Mouse (Mus musculus) embryonic facial prominence, embryonic 10.5 days (tissue): ENCODE measurements around the gene Slamf9. TPM values are rescaled to one million over a fixed set of nuclear protein-coding genes. Genes with fewer than 3 reads are reported as not detected.

ENCODE experiments used
- DNase-seq: peaks from one replicate; pipeline ENCODE4 v3.0.0-alpha.2; 2017; ENCODE audit warnings: low spot score
- H3K27ac ChIP-seq: fragments of 300-500 bp; sonication (generic); replicated peaks from 2 replicates; pipeline ENCODE4 v1.5.1; 2016; ENCODE audit warnings: mild to moderate bottlenecking
- H3K27me3 ChIP-seq: fragments of 300-500 bp; sonication (generic); replicated peaks from 2 replicates; pipeline ENCODE4 v1.6.1; 2016; ENCODE audit warnings: low read depth, mild to moderate bottlenecking; ENCODE audit not compliant: poor library complexity, severe bottlenecking
- H3K36me3 ChIP-seq: fragments of 300-500 bp; sonication (generic); replicated peaks from 2 replicates; pipeline ENCODE4 v1.6.1; 2016; ENCODE audit warnings: mild to moderate bottlenecking, moderate library complexity
- H3K4me1 ChIP-seq: fragments of 300-500 bp; sonication (generic); 2 replicates; pipeline ENCODE4 v1.6.1; 2016
- H3K4me3 ChIP-seq: fragments of 300-500 bp; sonication (generic); 2 replicates; pipeline ENCODE4 v1.5.1; 2016; ENCODE audit warnings: mild to moderate bottlenecking, moderate library complexity
- H3K9me3 ChIP-seq: fragments of 300-500 bp; sonication (generic); 2 replicates; pipeline ENCODE4 v1.6.1; 2016; ENCODE audit warnings: mild to moderate bottlenecking
- WGBS: fragments of 180-500 bp; shearing (Covaris S2); methylation state at CpG from one replicate; pipeline ENCODE4 v1.1.7; 2016; 5-methylcytosine and 5-hydroxymethylcytosine counted together
- polyA plus RNA-seq: library from polyadenylated mRNA; unstranded; fragments of >200 nt; fragmentation: Nextera tagmentation; extraction: Ambion mirVana; gene quantifications from 2 replicates; pipeline ENCODE4 v1.2.1, GENCODE M21; 2016

Gene Slamf9
- polyA plus RNA-seq, 1 experiment from 2014 or later = not detected

GRCm38 (mm10) chr1:172525027-172525764 lies 50.0 kb downstream of the Slamf9 start:
- Histone ChIP-seq H3K36me3 (no peaks in the 10 kb centered on the region), H3K4me3 (no peak overlapping the region), H3K9me3 (no peaks in the 10 kb centered on the region), H3K27me3 (peaks cover 38% of the 10 kb centered on the region), H3K27ac (peak overlapping the region; percentile 4; the same call in 1 of the 2 replicates), H3K4me1 (peaks cover 36% of the 10 kb centered on the region)
- peak; percentile 43 for DNase-seq
- WGBS = 45% methylated on average over 15 of the region's 15 CpGs

GRCm38 (mm10) chr1:172525971-172526370 lies 50.8 kb downstream of the Slamf9 start:
- peaks cover 46% of the 10 kb centered on the region for H3K27me3 ChIP-seq
- peak overlapping the region; percentile 4; the same call in 1 of the 2 replicates for H3K27ac ChIP-seq
- no peaks in the 10 kb centered on the region for H3K9me3 ChIP-seq
- no peak for DNase-seq
- H3K36me3 ChIP-seq = no peaks in the 10 kb centered on the region
- 65% methylated on average over 7 of the region's 7 CpGs for whole genome bisulfite sequencing
- H3K4me1 ChIP-seq = peaks cover 37% of the 10 kb centered on the region
- no peak overlapping the region for H3K4me3 ChIP-seq

- no peak for DNase-seq
- H3K36me3 ChIP-seq = no peaks in the 10 kb centered on the region
- WGBS = 76% methylated on average over 23 of the region's 23 CpGs
- H3K27ac ChIP-seq = no peak overlapping the region
- H3K4me3 ChIP-seq = no peak overlapping the region
- peaks cover 47% of the 10 kb centered on the region for H3K27me3 ChIP-seq
- no peaks in the 10 kb centered on the region for H3K9me3 ChIP-seq
- H3K4me1 ChIP-seq = peaks cover 37% of the 10 kb centered on the region
These were observed 51.4 kb downstream of the Slamf9 start for GRCm38 (mm10) chr1:172526380-172527081.

- 89% methylated on average over 10 of the region's 10 CpGs for WGBS
- Histone ChIP-seq H3K9me3 (no peaks in the 10 kb centered on the region), H3K4me3 (no peak overlapping the region), H3K27ac (no peak overlapping the region), H3K36me3 (no peaks in the 10 kb centered on the region), H3K27me3 (peaks cover 54% of the 10 kb centered on the region), H3K4me1 (peaks cover 43% of the 10 kb centered on the region)
- DNase-seq = no peak
These were observed 52.3 kb downstream of the Slamf9 start for GRCm38 (mm10) chr1:172527431-172527830.

Other genes starting within 250 kb of the Slamf9 start
- not detected in 2 replicates for gene Atp1a4, start 216.9 kb upstream of the Slamf9 start, polyA plus RNA-seq
- gene Igsf8, start 213.7 kb upstream of the Slamf9 start, polyA plus RNA-seq = 33.7 and 39.5 TPM in 2 replicates
- 1.2 and 1.4 TPM in 2 replicates for gene Atp1a2, start 177.3 kb upstream of the Slamf9 start, polyA plus RNA-seq
- 0.10 and 0.11 TPM in 2 replicates for gene Kcnj9, start 146.0 kb upstream of the Slamf9 start, polyA plus RNA-seq
- gene Kcnj10, start 134.1 kb upstream of the Slamf9 start, polyA plus RNA-seq = 0.09 and 0.15 TPM in 2 replicates
- 10.2 and 11.1 TPM in 2 replicates for gene Pigm, start 98.8 kb upstream of the Slamf9 start, polyA plus RNA-seq
- 92.8 and 95.9 TPM in 2 replicates for gene Igsf9, start 6.4 kb downstream of the Slamf9 start, polyA plus RNA-seq
- gene Tagln2, start 24.7 kb downstream of the Slamf9 start, polyA plus RNA-seq = 75.1 and 82.5 TPM in 2 replicates
- 1.3 TPM in 2 replicates for gene Cfap45, start 45.4 kb downstream of the Slamf9 start, polyA plus RNA-seq
- gene Vsig8, start 80.6 kb downstream of the Slamf9 start, polyA plus RNA-seq = 0.12 TPM in 1 of 2 replicates, not detected in the other
- gene Slamf8, start 115.2 kb downstream of the Slamf9 start, polyA plus RNA-seq = not detected in 2 replicates
- gene Fcrl6, start 127.2 kb downstream of the Slamf9 start, polyA plus RNA-seq = 0.25 TPM in 1 of 2 replicates, not detected in the other
- gene Dusp23, start 157.6 kb downstream of the Slamf9 start, polyA plus RNA-seq = 9.4 and 9.9 TPM in 2 replicates
- not detected in 2 replicates for gene Crp, start 222.7 kb downstream of the Slamf9 start, polyA plus RNA-seq